Mouse (Mus musculus) embryonic facial prominence, embryonic 13.5 days (tissue): ENCODE measurements around the gene Fgfr2. TPM values are rescaled to one million over a fixed set of nuclear protein-coding genes. Genes with fewer than 3 reads are reported as not detected.

Experiments
- ATAC-seq: fragments of 200-750 bp; cut with Nextera tagmentation; 2 replicates; pipeline ENCODE4 v1.8.0; 2017; ENCODE audit warnings: low read depth; ENCODE audit not compliant: insufficient number of reproducible peaks, insufficient read depth, low FRiP score, low TSS enrichment
- H3K27ac ChIP-seq: fragments of 300-500 bp; sonication (generic); 2 replicates; pipeline ENCODE4 v1.5.1; 2015; ENCODE audit warnings: moderate library complexity, mild to moderate bottlenecking, inconsistent platforms
- H3K27me3 ChIP-seq: fragments of 300-500 bp; sonication (generic); 2 replicates; pipeline ENCODE4 v1.6.1; 2015; ENCODE audit warnings: mild to moderate bottlenecking, inconsistent platforms
- H3K36me3 ChIP-seq: fragments of 300-500 bp; sonication (generic); 2 replicates; pipeline ENCODE4 v1.6.1; 2015; ENCODE audit warnings: mild to moderate bottlenecking, inconsistent platforms
- H3K4me1 ChIP-seq: fragments of 300-500 bp; sonication (generic); 2 replicates; pipeline ENCODE4 v1.6.1; 2015; ENCODE audit warnings: inconsistent platforms
- H3K4me2 ChIP-seq: fragments of 300-500 bp; sonication (generic); 2 replicates; pipeline ENCODE4 v1.6.1; 2015; ENCODE audit warnings: moderate library complexity, mild to moderate bottlenecking, inconsistent platforms
- H3K4me3 ChIP-seq: fragments of 300-500 bp; sonication (generic); 2 replicates; pipeline ENCODE4 v1.5.1; 2015; ENCODE audit warnings: mild to moderate bottlenecking, inconsistent platforms
- H3K9ac ChIP-seq: fragments of 300-500 bp; sonication (generic); 2 replicates; pipeline ENCODE4 v1.6.1; 2015; ENCODE audit warnings: mild to moderate bottlenecking, inconsistent platforms
- H3K9me3 ChIP-seq: fragments of 300-500 bp; sonication (generic); 2 replicates; pipeline ENCODE4 v1.6.1; 2016; ENCODE audit warnings: inconsistent platforms
- WGBS: fragments of 180-500 bp; shearing (Covaris S2); methylation state at CpG from one replicate; pipeline ENCODE4 v1.1.7; 2015; ENCODE audit warnings: mixed read lengths; 5-methylcytosine and 5-hydroxymethylcytosine counted together
- polyA plus RNA-seq: library from polyadenylated mRNA; unstranded; fragments of >200 nt; fragmentation: Nextera tagmentation; extraction: Ambion mirVana; gene quantifications from 2 replicates; pipeline ENCODE4 v1.2.1, GENCODE M21; 2015

The Fgfr2 gene
- polyA plus RNA-seq, 1 experiment from 2014 or later = 174 TPM

GRCm38 (mm10) chr7:130823992-130824391 lies 2299.2 kb downstream of the Fgfr2 start:
- Histone ChIP-seq H3K4me2 (no peak overlapping the region), H3K9me3 (no peaks in the 10 kb centered on the region), H3K27ac (no peak overlapping the region), H3K9ac (no peak overlapping the region), H3K4me1 (no peaks in the 10 kb centered on the region), H3K27me3 (no peaks in the 10 kb centered on the region), H3K36me3 (no peaks in the 10 kb centered on the region), H3K4me3 (no peak overlapping the region)
- 69% methylated on average over 9 of the region's 9 CpGs for WGBS
- ATAC-seq = no peak

GRCm38 (mm10) chr7:130819624-130820023 lies 2303.5 kb downstream of the Fgfr2 start:
- no peaks in the 10 kb centered on the region for H3K36me3 ChIP-seq
- H3K4me1 ChIP-seq = no peaks in the 10 kb centered on the region
- ATAC-seq = no peak
- no peak overlapping the region for H3K9ac ChIP-seq
- H3K9me3 ChIP-seq = no peaks in the 10 kb centered on the region
- WGBS = 75% methylated on average over 10 of the region's 10 CpGs
- no peak overlapping the region for H3K4me3 ChIP-seq
- H3K27ac ChIP-seq = no peak overlapping the region
- no peaks in the 10 kb centered on the region for H3K27me3 ChIP-seq
- H3K4me2 ChIP-seq = no peak overlapping the region

- 69% methylated on average over 5 of the region's 5 CpGs for WGBS
- H3K27ac ChIP-seq = no peak overlapping the region
- no peak for ATAC-seq
Observed at GRCm38 (mm10) chr7:130818813-130819212, 2304.3 kb downstream of the Fgfr2 start.

GRCm38 (mm10) chr7:130816243-130816642 lies 2306.9 kb downstream of the Fgfr2 start:
- H3K27me3 ChIP-seq = no peaks in the 10 kb centered on the region
- no peak overlapping the region for H3K9ac ChIP-seq
- ATAC-seq = no peak
- H3K4me1 ChIP-seq = no peaks in the 10 kb centered on the region
- H3K36me3 ChIP-seq = no peaks in the 10 kb centered on the region
- no peak overlapping the region for H3K4me2 ChIP-seq
- H3K4me3 ChIP-seq = no peak overlapping the region
- WGBS = 79% methylated on average over 7 of the region's 7 CpGs
- no peak overlapping the region for H3K27ac ChIP-seq
- H3K9me3 ChIP-seq = no peaks in the 10 kb centered on the region

More at GRCm38 (mm10) chr7:130818813-130819212, 2304.3 kb downstream of the Fgfr2 start:
- Histone ChIP-seq H3K36me3 (no peaks in the 10 kb centered on the region), H3K9ac (no peak overlapping the region), H3K4me3 (no peak overlapping the region), H3K4me1 (no peaks in the 10 kb centered on the region), H3K27me3 (no peaks in the 10 kb centered on the region), H3K4me2 (no peak overlapping the region), H3K9me3 (no peaks in the 10 kb centered on the region)

GRCm38 (mm10) chr7:130815601-130816000 lies 2307.5 kb downstream of the Fgfr2 start:
- H3K9ac ChIP-seq = no peak overlapping the region
- H3K27me3 ChIP-seq = no peaks in the 10 kb centered on the region
- no peaks in the 10 kb centered on the region for H3K4me1 ChIP-seq
- WGBS = 92% methylated on average over 10 of the region's 10 CpGs
- H3K4me2 ChIP-seq = no peak overlapping the region
- H3K36me3 ChIP-seq = no peaks in the 10 kb centered on the region
- H3K27ac ChIP-seq = no peak overlapping the region
- no peak overlapping the region for H3K4me3 ChIP-seq
- no peak for ATAC-seq
- H3K9me3 ChIP-seq = no peaks in the 10 kb centered on the region

GRCm38 (mm10) chr7:130812407-130812806 lies 2310.7 kb downstream of the Fgfr2 start:
- Histone ChIP-seq H3K27ac (no peak overlapping the region), H3K4me2 (no peak overlapping the region), H3K9me3 (no peaks in the 10 kb centered on the region), H3K36me3 (no peaks in the 10 kb centered on the region), H3K4me3 (no peak overlapping the region), H3K4me1 (no peaks in the 10 kb centered on the region), H3K27me3 (no peaks in the 10 kb centered on the region), H3K9ac (no peak overlapping the region)
- 44% methylated on average over 16 of the region's 16 CpGs for WGBS
- ATAC-seq = no peak

- Histone ChIP-seq H3K27me3 (no peaks in the 10 kb centered on the region), H3K9ac (no peak overlapping the region), H3K4me1 (no peaks in the 10 kb centered on the region), H3K4me2 (no peak overlapping the region), H3K9me3 (no peaks in the 10 kb centered on the region), H3K4me3 (no peak overlapping the region), H3K27ac (no peak overlapping the region), H3K36me3 (no peaks in the 10 kb centered on the region)
- 85% methylated on average over 4 of the region's 4 CpGs for WGBS
- no peak for ATAC-seq
Observed at GRCm38 (mm10) chr7:130810238-130810637, 2312.9 kb downstream of the Fgfr2 start.

GRCm38 (mm10) chr7:130808694-130809093 lies 2314.5 kb downstream of the Fgfr2 start:
- Histone ChIP-seq H3K4me3 (no peak overlapping the region), H3K9ac (no peak overlapping the region), H3K36me3 (no peaks in the 10 kb centered on the region), H3K4me2 (no peak overlapping the region), H3K27me3 (no peaks in the 10 kb centered on the region), H3K4me1 (no peaks in the 10 kb centered on the region), H3K27ac (no peak overlapping the region), H3K9me3 (no peaks in the 10 kb centered on the region)
- WGBS = 77% methylated on average over 6 of the region's 6 CpGs
- no peak for ATAC-seq

GRCm38 (mm10) chr7:130807749-130808148 lies 2315.4 kb downstream of the Fgfr2 start:
- H3K36me3 ChIP-seq = no peaks in the 10 kb centered on the region
- H3K9me3 ChIP-seq = no peaks in the 10 kb centered on the region
- no peaks in the 10 kb centered on the region for H3K27me3 ChIP-seq
- no peak overlapping the region for H3K27ac ChIP-seq
- no peak for ATAC-seq
- no peak overlapping the region for H3K4me3 ChIP-seq
- WGBS = 71% methylated on average over 8 of the region's 8 CpGs
- H3K9ac ChIP-seq = no peak overlapping the region
- no peaks in the 10 kb centered on the region for H3K4me1 ChIP-seq
- H3K4me2 ChIP-seq = no peak overlapping the region

GRCm38 (mm10) chr7:130804991-130805390 lies 2318.2 kb downstream of the Fgfr2 start:
- Histone ChIP-seq H3K27ac (no peak overlapping the region), H3K9ac (no peak overlapping the region), H3K4me1 (peaks cover 9% of the 10 kb centered on the region), H3K4me3 (no peak overlapping the region), H3K4me2 (no peak overlapping the region), H3K36me3 (no peaks in the 10 kb centered on the region), H3K27me3 (no peaks in the 10 kb centered on the region), H3K9me3 (no peaks in the 10 kb centered on the region)
- ATAC-seq = no peak
- 83% methylated on average over 5 of the region's 5 CpGs for WGBS

GRCm38 (mm10) chr7:130803251-130803825 lies 2319.8 kb downstream of the Fgfr2 start:
- no peaks in the 10 kb centered on the region for H3K9me3 ChIP-seq
- no peaks in the 10 kb centered on the region for H3K36me3 ChIP-seq
- no peak overlapping the region for H3K4me3 ChIP-seq
- no peaks in the 10 kb centered on the region for H3K27me3 ChIP-seq
- peaks cover 9% of the 10 kb centered on the region for H3K4me1 ChIP-seq
- no peak for ATAC-seq
- no peak overlapping the region for H3K4me2 ChIP-seq
- H3K9ac ChIP-seq = no peak overlapping the region
- no peak overlapping the region for H3K27ac ChIP-seq
- WGBS = 83% methylated on average over 8 of the region's 8 CpGs

- Histone ChIP-seq H3K4me2 (no peak overlapping the region), H3K9ac (no peak overlapping the region), H3K4me1 (peaks cover 9% of the 10 kb centered on the region), H3K36me3 (no peaks in the 10 kb centered on the region), H3K9me3 (no peaks in the 10 kb centered on the region), H3K27ac (no peak overlapping the region), H3K27me3 (no peaks in the 10 kb centered on the region), H3K4me3 (no peak overlapping the region)
- ATAC-seq = no peak
- WGBS = 90% methylated on average over 4 of the region's 4 CpGs
Observed at GRCm38 (mm10) chr7:130801811-130802210, 2321.3 kb downstream of the Fgfr2 start.
